Mouse (Mus musculus) stomach, postnatal 0 days (tissue): ENCODE data around the gene Dtx3.

Experiments used
- CTCF ChIP-seq: IDR thresholded peaks from 2 replicates; pipeline ENCODE4 v1.5.1; 2016; ENCODE audit warnings: antibody characterized with exemption, low read depth, mild to moderate bottlenecking, moderate library complexity
- EP300 ChIP-seq: optimal IDR thresholded peaks from 2 replicates; pipeline ENCODE3; 2016; ENCODE audit warnings: antibody characterized with exemption

DNA sequence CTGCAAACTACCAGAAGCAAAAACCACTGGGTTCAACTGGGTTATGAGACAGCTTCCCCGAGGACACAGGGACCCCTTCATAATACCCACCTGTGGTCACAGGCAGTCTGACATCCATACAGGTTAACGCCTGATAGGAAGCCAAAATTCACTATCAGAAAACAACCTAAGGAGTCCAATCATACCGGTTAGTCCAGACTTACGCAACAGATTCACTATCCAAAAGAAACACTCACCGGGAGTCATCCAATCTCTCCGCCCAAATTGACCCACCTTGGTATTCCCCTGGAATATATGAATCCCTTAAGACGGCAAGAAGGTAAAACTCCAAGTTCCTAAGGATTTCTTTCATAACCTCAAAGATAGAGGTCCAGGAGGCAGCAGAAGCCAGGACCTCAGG, 51.0 kb downstream of the Dtx3 start:
- TF ChIP-seq CTCF: no peak
- TF ChIP-seq EP300: no peak
